Mouse (Mus musculus) neutrophil, adult 5-6 weeks (primary cell): ENCODE data around the gene Accsl. TPM values are rescaled to one million over a fixed set of nuclear protein-coding genes. Genes with fewer than 3 reads are reported as not detected.

Source experiments
- ATAC-seq: fragments of 151-379, 151-347 bp; 2 replicates; pipeline ENCODE4 v1.8.0; 2017; ENCODE audit warnings: mild to moderate bottlenecking, moderate TSS enrichment; ENCODE audit not compliant: insufficient number of reproducible peaks, poor library complexity, low FRiP score, severe bottlenecking; ENCODE audit errors: extremely low read depth
- total RNA-seq: library from RNA; stranded (forward); fragments of 200-1000 nt; gene quantifications from 2 replicates; pipeline ENCODE4 v1.2.3, GENCODE M21; 2017

The Accsl gene
- not detected in 2 replicates for total RNA-seq

DNA sequence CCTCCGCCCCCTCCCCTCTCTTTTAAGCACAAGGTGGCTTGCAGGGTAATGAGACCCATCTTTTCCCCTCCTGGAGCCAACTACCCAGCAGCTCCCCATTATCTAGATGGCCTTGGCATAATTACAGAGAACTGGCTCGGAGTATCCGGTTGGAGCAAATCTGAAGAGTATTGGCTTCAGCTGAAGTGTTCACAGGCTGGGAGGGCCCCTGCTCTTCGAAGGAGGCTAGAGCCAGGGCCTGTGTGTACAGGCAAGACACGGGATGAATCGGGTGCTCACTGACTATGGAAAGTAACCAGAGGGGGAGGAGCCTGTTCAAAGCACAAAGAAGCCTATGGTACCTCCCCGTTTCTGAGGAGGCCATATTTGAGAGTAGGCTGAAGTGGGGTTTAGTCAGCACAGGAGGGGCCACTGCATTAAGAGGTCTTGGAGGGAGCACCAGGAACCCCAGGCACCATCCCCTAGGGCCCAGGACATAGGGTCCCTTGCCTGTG is at the start of gene Accsl:
Gene Accsl (minus strand): TSS at position 51 of the 494 bp plus-strand sequence.
- no peak for ATAC-seq

DNA sequence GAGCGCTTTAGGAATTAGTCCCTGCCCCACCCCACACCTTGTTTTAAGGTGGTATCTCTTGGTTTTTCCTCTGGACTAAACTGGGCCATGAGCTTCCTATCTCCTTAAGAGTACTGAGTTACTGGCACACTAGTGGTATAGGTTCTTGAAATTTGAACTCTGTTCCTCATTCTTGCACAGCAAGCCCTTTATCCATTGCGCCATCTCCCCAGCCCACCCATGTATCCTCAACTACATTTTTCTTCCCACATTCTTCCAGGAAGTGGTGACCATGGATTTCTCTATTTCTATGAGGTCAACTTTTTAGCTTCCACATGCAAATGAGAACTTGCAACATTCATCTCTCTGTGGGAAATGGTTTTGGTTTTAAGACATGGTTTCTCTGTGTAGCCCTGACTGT is 44.6 kb upstream of the Accsl start:
- ATAC-seq: no peak

DNA sequence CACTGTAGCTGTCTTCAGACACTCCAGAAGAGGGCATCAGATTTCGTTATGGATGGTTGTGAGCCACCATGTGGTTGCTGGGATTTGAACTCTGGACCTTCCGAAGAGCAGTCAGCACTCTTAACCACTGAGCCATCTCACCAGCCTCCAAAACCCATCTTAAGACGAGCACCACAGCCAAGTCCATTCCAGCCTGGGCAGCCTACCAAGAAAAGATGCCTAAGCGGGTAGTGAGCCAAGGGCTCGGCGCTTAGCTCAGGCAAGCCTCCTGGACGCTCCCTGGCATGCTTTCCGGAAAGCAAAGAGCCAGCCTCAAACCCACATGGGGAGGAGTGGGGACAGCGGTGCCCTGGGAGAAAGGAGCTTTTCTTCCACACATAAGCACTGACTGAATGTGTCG is 43.0 kb upstream of the Accsl start:
- ATAC-seq: no peak

DNA sequence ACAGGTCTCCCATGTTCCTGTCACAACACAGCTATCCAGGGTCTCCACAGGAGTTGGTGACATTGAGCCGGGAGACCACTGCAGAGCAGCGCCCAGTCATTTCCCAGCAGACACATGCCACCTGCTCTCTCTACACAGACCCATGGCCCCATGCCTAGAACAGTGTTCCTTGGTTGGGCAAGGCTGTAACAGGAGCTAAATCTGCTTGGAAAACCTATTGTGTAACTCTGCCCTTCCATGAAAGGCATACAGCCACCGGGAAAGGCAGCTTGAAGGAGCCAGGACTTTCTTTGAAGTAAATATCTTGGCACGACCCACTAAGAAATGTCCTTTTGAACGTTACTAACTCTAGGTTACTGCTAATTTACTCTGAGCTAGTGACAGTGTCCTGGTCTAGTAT is 40.8 kb upstream of the Accsl start:
- no peak for ATAC-seq

DNA sequence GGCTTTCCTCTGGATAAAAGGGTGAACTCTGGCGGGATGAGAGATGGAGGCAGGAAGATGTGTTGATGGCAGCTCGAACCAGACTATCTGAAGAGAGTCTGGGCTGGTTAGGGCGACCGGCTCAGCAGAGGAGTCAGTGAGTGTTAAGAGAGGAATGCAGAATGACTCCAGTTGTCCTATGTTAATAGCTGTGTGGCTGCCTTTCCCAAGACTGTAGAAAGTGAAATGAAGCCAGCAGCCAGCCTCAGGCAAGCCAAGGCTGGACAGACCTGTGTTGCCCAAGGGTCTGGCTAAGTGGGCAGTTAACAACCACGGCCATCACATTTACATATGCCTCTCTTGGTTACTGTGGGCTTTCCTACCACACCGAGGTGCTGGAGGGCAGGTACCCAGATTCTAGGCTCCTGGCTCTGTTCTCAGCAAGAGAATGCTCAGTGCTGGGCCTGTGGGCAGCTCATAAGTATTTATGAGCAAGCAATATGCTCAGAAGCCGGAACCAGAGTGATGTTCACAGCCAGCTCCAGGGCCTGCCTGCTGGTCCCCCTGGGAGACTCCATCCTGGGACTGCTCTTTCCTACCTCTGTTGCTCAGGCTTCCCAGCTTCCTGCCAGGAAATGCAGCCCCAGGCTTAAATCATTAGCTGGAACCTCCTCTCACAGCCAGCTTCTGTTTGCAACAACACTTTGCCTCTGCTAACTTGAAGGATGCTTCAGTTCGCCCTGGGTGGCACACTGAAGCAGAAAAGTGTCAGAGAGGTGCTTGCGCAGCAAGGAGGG is 38.8 kb upstream of the Accsl start:
- ATAC-seq: no peak

DNA sequence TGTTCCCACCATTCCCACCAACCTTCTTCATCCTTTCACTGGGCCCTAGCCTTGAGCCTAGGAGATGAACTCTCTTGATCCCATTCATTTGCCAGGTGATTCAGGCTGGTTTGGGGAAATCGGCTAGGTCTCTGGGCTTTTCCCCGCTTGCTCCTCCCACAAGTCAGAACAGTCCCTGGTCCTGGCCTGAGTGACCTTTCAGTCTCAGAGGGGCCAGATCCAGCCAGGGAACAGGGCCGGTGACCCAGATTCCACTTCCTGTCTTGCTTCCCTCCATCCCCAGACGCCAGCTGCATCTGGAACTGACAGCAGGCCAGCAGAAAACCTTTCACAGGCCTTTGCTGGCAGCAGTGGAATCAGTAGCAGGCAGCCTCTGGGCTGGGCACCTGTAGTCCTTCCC is 37.4 kb upstream of the Accsl start:
- ATAC-seq: no peak

DNA sequence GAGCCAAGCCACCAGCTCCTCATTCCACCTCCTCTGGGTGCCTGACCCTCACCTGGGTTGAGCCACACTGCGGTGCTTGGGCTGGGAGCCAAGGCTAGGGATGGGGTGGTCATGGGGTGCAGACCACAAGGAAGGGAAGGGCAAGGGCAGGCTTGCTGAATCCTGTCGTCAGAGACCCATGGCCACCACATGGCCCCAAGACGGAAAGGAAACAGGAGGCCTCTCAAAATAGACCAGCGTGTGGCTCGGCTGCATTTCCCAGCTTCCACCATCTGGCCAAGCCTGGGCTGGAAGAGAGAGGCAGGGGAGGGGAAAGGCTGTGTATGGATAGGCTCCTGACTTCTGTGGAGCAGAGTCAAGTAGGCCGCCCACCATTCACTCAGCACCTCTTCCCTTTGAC is 34.5 kb upstream of the Accsl start:
- no peak for ATAC-seq

DNA sequence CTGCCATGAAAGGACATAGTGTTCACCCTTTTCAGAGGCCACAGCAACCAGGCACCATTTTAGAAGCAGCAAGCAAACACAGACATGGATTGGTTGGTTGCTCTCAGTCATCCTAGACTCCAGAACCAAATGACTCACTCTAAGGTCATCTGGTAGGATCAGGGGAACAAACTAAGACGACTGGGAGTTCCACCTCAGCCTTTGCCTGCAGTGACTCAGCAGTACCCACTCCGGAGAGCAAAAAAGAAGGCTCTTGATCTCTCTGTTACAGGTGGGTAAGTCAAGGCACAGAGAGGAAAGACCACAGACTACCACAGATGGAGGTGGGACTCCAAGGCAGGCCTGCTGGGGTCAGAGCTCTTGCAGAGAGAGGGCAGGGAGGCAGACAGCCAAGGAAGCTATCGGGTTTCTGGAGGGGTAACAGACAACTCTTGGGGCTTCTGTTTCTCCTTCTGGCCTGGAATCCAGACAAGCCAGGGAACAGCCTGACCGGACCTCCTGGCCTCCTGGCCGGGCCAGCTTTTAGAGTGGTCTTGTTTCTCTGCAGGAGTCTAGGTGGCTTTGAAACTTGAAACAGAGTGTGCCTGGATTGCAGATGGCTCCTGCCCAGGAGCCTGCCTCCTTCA is 33.8 kb upstream of the Accsl start:
- ATAC-seq: no peak

DNA sequence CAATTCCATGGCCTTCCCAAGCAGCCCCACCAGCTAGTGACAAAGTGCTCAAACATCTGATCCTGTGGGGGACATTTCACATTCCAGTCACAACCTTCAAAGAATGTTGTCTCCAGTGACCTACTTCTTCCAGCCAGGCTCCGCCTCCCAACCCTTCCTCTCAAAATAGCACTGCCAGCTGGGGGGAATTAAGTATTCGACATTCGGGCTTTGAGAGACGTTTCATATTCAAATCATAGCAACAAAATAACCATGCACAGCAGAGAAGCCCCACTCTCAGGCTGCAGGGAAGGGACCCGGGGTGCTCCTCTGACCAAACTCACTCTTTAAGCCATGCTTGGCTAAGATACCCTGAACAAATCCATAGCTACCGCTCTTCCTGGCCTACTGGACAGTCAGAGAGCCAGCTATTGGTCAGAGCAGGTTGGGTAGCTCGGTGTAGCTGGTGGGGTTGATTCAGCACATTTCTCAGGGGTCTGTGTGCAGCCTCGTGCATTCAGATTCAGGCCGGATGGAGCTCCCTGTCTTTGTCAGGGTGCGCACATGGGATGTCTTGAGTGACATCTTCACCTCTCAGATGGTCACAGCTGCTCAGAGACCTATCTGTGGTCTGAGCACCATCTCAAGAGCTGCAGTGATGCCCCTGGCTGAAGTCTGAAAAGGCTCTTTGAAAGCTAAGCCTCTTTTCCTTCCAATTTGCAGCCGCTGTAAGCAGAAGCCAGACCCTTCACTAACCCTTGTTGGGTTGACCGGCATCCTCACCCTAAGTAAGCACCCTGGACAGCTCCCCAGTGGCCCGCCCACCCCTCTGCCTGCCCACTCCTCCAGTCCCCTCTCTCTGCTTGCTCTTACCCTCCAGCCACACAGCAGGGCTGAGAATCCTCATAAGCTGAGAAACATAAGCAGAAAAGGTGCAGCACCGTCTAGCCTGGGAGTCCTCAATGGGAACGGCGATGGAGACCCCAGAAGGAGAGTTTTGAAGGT is 30.7 kb upstream of the Accsl start:
- ATAC-seq: no peak

DNA sequence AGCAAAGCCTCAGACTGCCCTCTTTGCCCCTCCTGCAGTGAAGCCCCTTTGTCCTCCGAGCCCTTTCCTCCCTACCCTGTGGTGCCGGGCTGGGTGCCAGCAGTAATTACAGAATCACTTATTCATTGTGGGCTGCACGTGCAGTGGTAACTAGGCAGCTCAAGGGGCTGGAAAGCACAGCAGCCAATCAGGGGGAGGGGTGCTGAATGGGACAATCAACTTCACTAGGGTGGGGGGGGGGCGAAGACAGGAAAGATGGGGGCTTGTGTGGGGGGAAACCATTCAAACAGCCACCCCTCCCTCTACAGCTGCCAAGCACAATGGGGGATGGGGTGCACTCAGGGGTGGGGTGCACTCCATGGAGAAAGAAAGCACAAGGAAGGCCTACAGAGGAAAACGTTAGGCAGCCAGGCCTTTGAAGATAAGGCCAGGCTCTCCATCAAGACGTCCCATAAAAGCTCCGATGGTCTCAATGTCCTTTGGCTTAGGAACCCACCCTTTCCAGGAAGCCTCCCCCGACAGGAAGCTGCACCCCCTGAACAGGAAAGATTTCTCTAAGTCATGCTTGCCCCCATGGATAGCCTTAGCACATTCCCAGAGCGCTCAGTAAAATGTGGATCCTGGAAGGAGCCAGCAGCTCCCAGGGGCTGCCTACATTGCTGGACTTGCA is 22.8 kb upstream of the Accsl start:
- no peak for ATAC-seq

DNA sequence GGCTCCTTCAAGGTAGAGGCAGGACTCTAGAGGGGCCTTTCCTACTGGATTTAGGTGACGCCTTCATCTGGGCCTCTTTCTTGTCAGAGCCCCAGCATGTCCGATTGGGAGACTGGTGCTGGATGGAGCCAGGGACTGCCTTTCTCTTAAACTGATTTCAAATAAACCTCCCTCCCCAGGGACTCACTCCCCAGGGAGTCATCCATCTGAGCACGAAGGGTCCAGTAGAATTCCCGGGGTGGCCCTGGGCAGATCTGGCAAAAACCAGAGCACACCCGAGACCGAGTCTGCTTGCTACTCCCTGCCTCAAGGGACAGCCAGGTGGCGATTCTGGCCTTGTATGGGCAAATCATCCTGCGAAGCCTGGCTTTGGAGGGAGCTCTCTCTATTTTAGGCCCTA is 21.2 kb upstream of the Accsl start:
- ATAC-seq: no peak

DNA sequence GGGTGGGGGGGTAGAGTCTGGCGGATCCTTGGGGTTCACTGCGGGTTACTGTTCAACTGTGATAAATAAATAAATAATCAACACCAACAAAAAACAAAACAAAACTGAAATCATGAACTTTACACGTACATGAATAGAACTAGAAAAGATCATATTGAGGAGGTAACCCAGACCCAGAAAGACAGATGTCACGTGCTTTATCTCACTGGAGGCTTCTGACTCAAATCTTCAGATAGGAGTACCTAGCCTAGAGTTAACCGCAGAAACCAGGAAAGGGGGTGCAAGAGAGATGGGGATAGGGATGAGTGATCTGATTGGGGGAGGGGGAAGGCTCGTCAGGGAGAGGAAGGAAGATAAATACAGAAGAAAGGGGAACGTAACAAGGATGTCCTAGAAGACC is 20.1 kb upstream of the Accsl start:
- no peak for ATAC-seq

DNA sequence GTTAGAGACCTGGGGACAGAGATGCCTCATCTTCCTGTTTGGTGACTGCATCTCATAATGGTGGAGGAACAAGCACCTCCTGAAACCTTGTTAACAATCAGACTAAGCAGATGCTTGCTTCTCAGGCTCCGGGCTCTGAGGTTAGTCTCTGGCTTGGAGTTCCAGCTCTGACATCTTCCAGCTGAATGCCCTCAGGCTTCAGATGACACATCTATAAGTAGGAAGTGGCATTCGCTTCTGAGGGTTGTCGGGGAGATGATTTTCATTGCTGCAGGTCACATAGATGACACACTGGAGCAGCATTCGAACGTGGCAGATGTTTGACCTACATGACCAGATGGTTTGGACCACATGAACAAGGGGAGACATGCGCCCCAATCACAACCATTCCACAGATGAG is 19.4 kb upstream of the Accsl start:
- ATAC-seq: no peak

DNA sequence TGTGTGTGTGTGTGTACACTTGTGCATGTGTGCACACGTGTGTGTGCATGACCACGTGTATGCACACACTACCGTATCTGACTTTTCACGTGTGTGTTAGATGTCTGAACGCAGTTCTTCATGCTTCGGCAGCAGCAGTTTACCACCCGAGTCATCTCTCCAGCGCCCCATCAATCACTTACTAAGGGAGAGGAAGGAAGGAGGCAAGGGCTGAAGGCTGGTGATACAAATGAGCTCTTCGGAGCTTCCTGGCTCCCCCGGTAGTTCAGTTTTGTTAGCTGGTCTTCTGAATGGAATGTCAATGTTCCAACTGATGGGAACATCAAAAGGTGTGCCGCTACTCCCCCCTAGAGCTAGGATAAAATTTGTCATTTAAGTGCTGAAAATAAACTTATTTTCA is 18.3 kb upstream of the Accsl start:
- ATAC-seq: no peak

DNA sequence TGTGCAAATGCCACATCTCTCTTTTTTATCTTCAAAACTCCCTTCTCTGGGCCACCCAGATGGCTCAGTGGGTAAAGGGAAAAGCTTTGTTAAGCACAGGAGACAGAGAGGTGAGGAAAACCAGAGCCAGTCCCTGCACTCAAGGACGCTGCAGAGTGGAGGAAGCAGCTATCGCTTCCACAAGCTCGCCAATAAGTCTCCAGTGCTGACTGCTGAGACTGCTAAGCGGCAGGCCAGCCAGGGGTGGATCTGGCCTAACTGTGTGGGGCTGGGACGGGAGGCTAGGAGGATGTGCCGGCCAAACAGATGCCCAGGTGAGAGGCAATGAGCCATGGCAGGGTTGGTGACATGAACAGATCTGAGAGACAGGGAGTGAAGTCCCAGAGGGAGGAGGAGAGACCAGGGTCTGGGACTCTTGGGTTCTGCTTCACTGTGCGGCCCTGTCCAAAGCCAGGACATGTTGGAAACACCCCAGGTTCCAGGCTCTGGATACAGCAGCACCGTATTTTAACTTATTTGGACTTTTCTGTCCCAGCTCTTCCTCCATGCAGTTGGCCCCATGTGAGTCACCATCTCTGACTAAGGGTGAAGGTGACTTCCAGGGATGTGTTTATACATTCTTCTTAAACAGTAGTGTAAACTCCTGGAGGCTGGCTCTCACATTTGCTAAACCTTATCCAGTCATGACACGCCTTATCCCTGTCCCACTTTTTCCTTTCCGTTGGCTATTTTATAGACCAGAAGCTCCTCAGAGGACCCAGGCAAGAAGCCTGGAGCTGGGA is 17.2 kb upstream of the Accsl start:
- ATAC-seq: no peak

DNA sequence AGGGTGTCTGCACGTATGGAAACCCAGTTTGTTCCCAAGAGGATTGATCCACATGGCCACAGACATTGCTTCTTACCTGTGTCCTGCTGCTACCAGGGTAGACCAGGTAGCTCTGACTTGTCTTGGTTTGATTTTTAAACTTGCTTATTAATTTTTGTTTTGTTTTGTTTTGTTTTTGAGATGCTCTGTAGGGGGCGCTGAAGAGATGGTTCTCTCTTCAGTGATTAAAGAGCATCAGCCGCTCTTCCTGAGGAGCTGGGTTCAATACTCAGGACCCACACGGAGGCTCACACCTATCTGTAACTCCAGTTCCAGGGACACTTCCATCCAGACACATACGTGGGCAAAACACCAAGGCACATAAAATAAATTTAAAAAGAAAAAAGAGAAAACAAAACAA is 14.1 kb upstream of the Accsl start:
- ATAC-seq: no peak

DNA sequence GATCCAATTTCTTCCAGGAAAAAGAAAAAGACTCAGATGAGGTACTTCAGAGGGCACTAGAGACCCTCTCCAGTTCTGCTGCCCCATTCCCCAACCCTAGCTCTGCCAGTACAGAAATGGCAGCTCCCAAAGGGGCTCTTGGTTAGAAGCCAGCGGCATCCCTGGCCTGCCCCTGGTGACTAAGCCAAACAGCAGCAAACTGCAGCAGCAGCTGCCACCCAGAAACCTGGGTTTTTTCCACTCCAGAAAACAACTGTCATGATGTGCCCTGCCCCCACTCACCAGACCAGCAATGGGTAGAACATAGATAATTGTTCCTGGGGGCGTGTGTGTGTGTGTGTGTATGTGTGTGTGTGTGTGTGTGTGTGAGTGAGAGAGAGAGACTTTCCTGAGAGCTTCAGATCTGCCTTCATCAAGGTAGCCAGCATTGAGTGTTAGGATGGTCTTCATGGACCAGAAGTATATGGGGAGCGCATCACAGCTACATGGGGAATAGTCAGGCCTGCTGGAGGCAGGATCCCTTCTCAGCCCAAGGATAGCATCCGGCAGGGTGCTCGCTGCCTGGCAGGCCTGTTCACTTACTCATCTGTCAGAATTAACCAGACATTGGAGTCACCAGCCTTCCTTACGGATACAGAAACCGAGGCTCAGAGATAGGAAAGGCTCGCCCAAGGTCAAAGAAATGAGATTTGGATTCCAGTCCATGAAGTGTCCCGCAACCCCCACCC is 12.8 kb upstream of the Accsl start:
- no peak for ATAC-seq

DNA sequence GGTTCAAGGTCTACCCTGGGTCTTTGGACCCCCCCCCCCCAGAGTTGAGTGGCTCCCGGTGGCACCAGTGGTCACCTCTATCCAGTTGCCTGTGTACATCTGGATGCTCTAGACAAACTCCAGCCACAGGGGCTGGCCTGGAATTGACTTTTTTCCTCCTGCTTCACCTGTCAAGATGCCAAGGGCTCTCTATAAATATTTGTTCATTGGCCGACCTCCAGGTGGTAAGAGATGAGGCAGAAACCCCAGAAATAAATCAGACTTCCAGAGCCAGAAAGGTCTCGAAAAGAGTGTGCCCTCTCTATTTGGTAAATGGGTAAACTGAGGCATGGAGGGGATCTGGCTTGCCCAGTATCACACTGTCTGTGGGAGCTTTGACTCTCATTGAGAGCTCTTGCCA is 12.0 kb upstream of the Accsl start:
- no peak for ATAC-seq
